Comparison of ENCODE assay signal across 8 mouse cellular contexts in genomic region chr13:67683841-67684240, GRCm38 (mm10). TPM values are rescaled to one million over a fixed set of nuclear protein-coding genes. Genes with fewer than 3 reads are reported as not detected.
A peak's percentile ranks its signal among the peaks of the same experiment; 100 is the strongest.
DNase-seq lines count a peak whose midpoint lies in the region; ATAC-seq and TF ChIP-seq lines count a peak whose summit lies in the region.
"Not testable (repeated sequence)": the region's sequence is repeated elsewhere in the genome, so short reads cannot be mapped to it uniquely, and the experiment has no call there.
"Had no signal": no experiment of that assay in that cellular context is flagged by ENCODE, and none has a peak within 500 bp of the region (broad histone marks: within the 10 kb centered on the region; RNA-seq: fewer than 3 reads in every experiment).

No protein-coding gene starts in this region.

- H3K27me3 ChIP-seq in forebrain, embryonic 10.5 days (ENCODE audit: poor library complexity, severe bottlenecking); heart, embryonic 13.5 days (replicated peaks); intestine, embryonic 14.5 days (replicated peaks; ENCODE audit: control insufficient read depth, insufficient read depth, low read length); limb, embryonic 14.5 days (ENCODE audit: control insufficient read depth, insufficient read depth, low read length); lung, postnatal 0 days (replicated peaks; ENCODE audit: insufficient read depth, low read length); neural tube, embryonic 12.5 days (replicated peaks): not testable (repeated sequence)

- H3K9me3 ChIP-seq in forebrain, embryonic 10.5 days; heart, embryonic 13.5 days; intestine, embryonic 14.5 days (ENCODE audit: control insufficient read depth, low read length); limb, embryonic 14.5 days (ENCODE audit: control insufficient read depth, low read length); lung, postnatal 0 days (ENCODE audit: low read length); neural tube, embryonic 12.5 days: not testable (repeated sequence)

- WGBS in forebrain, embryonic 10.5 days = 75% methylated on average over 2 of the region's 2 CpGs
- 72% methylated on average over 2 of the region's 2 CpGs for whole genome bisulfite sequencing in heart, embryonic 13.5 days
- WGBS in intestine, embryonic 14.5 days = 82% methylated on average over 2 of the region's 2 CpGs
- 76% methylated on average over 2 of the region's 2 CpGs for WGBS in limb, embryonic 14.5 days
- WGBS in lung, postnatal 0 days = 53% methylated on average over 2 of the region's 2 CpGs
- WGBS in neural tube, embryonic 12.5 days = 81% methylated on average over 2 of the region's 2 CpGs

- H3K4me2 ChIP-seq in heart, embryonic 13.5 days = peak overlapping the region; percentile 74
- H3K4me2 ChIP-seq in intestine, embryonic 14.5 days (ENCODE audit: low read length) = peak overlapping the region; percentile 68
- peak overlapping the region; percentile 41; the same call in 1 of the 2 replicates for H3K4me2 ChIP-seq in limb, embryonic 14.5 days (replicated peaks; ENCODE audit: low read depth, low read length, severe bottlenecking)
- peak overlapping the region; percentile 73 for H3K4me2 ChIP-seq in lung, postnatal 0 days (replicated peaks; ENCODE audit: low read depth, low read length)
- peak overlapping the region; percentile 72 for H3K4me2 ChIP-seq in neural tube, embryonic 12.5 days (replicated peaks)

- H3K9ac ChIP-seq in heart, embryonic 13.5 days = peak overlapping the region; percentile 91
- H3K9ac ChIP-seq in intestine, embryonic 14.5 days (ENCODE audit: low read length) = peak overlapping the region; percentile 31; the same call in 1 of the 2 replicates
- H3K9ac ChIP-seq in limb, embryonic 14.5 days (ENCODE audit: low read depth, low read length, severe bottlenecking) = peak overlapping the region; percentile 80
- H3K9ac ChIP-seq in lung, postnatal 0 days (replicated peaks; ENCODE audit: low read depth) = peak overlapping the region; percentile 73; the same call in 1 of the 2 replicates
- H3K9ac ChIP-seq in neural tube, embryonic 12.5 days = not testable (repeated sequence)

- H3K4me3 ChIP-seq in bone marrow macrophage, adult 2 months (ENCODE audit: insufficient read depth, low read length) = peak overlapping the region; percentile 68; the same call in 1 of the 2 replicates
- H3K4me3 ChIP-seq in forebrain, embryonic 10.5 days = peak overlapping the region; percentile 71
- peak overlapping the region; percentile 82 for H3K4me3 ChIP-seq in heart, embryonic 13.5 days
- H3K4me3 ChIP-seq in intestine, embryonic 14.5 days (ENCODE audit: low read depth, low read length) = peak overlapping the region; percentile 70
- H3K4me3 ChIP-seq in limb, embryonic 14.5 days (replicated peaks; ENCODE audit: low read length) = peak overlapping the region; percentile 66
- peak overlapping the region; percentile 68; the same call in 1 of the 2 replicates for H3K4me3 ChIP-seq in lung, postnatal 0 days (ENCODE audit: low read depth, low read length)
- H3K4me3 ChIP-seq in neural tube, embryonic 12.5 days = peak overlapping the region; percentile 56; the same call in 1 of the 2 replicates

- ATAC-seq in heart, embryonic 13.5 days (ENCODE audit: extremely low read depth, insufficient number of reproducible peaks, low FRiP score, low TSS enrichment); limb, embryonic 14.5 days (ENCODE audit: low FRiP score, low read depth): not testable (repeated sequence)
- peak; percentile 54; the same call in 1 of the 2 replicates for ATAC-seq in intestine, embryonic 14.5 days (replicated peaks; ENCODE audit: low FRiP score, low TSS enrichment, low read depth)
- peak; percentile 66 for ATAC-seq in lung, postnatal 0 days
- peak; percentile 38 for ATAC-seq in neural tube, embryonic 12.5 days (ENCODE audit: low FRiP score, low read depth)

- TF ChIP-seq POLR2A in bone marrow macrophage, adult 2 months (IDR thresholded peaks at IDR 0.05; ENCODE audit: borderline replicate concordance, low read depth, low read length); limb, embryonic 14.5 days (IDR thresholded peaks at IDR 0.05; ENCODE audit: borderline replicate concordance, extremely low read depth, insufficient read depth, insufficient read length): not testable (repeated sequence)

- H3K36me3 ChIP-seq in forebrain, embryonic 10.5 days (replicated peaks); heart, embryonic 13.5 days; intestine, embryonic 14.5 days (ENCODE audit: control insufficient read depth, insufficient read depth, low read length); limb, embryonic 14.5 days (ENCODE audit: control insufficient read depth, insufficient read depth, low read length); lung, postnatal 0 days (ENCODE audit: insufficient read depth, low read length); neural tube, embryonic 12.5 days: not testable (repeated sequence)

- DNase-seq in forebrain, embryonic 10.5 days (ENCODE audit: extremely low spot score, low spot score); intestine, embryonic 14.5 days (ENCODE audit: low spot score); limb, embryonic 14.5 days (ENCODE audit: low spot score): not testable (repeated sequence)
- peak; percentile 32 for DNase-seq in lung, postnatal 0 days (ENCODE audit: low spot score)

- not testable (repeated sequence) for TF ChIP-seq CTCF in bone marrow macrophage, adult 2 months (IDR thresholded peaks at IDR 0.05; ENCODE audit: low read depth, low read length); lung, postnatal 0 days (IDR thresholded peaks at IDR 0.05)

- TF ChIP-seq EP300 in lung, postnatal 0 days (IDR thresholded peaks at IDR 0.05) = not testable (repeated sequence)

- H3K4me1 ChIP-seq in bone marrow macrophage, adult 2 months (ENCODE audit: control insufficient read depth, insufficient read depth, low read length); forebrain, embryonic 10.5 days; heart, embryonic 13.5 days; intestine, embryonic 14.5 days (replicated peaks; ENCODE audit: control insufficient read depth, insufficient read depth, low read length); limb, embryonic 14.5 days (ENCODE audit: control insufficient read depth, insufficient read depth, low read length); lung, postnatal 0 days (ENCODE audit: insufficient read depth, low read depth, low read length); neural tube, embryonic 12.5 days: not testable (repeated sequence)

- not testable (repeated sequence) for H3K27ac ChIP-seq in bone marrow macrophage, adult 2 months (ENCODE audit: insufficient read depth, low read depth, low read length); heart, embryonic 13.5 days (replicated peaks); intestine, embryonic 14.5 days (ENCODE audit: low read depth); limb, embryonic 14.5 days (replicated peaks; ENCODE audit: low read depth, low read length); lung, postnatal 0 days (ENCODE audit: low read length); neural tube, embryonic 12.5 days
- peak overlapping the region; percentile 83 for H3K27ac ChIP-seq in forebrain, embryonic 10.5 days

RNA-seq across cellular contexts. Expression of gene Zfp738, which starts 3.0 kb away (rescaled TPM):
- 9.4 and 12.7 TPM in 2 replicates for polyA plus RNA-seq in bone marrow macrophage, adult 2 months (2012; ENCODE audit: insufficient read depth, insufficient read length, missing spikeins)
- 9.5 and 10.1 TPM in 2 replicates for polyA plus RNA-seq in forebrain, embryonic 10.5 days (2016; fragmentation: Nextera tagmentation; extraction: Ambion mirVana)
- polyA plus RNA-seq in heart, embryonic 13.5 days (2015; fragmentation: Nextera tagmentation; extraction: Ambion mirVana) = 6.7 and 7.8 TPM in 2 replicates
- 11.0 and 12.6 TPM in 2 replicates for polyA plus RNA-seq in intestine, embryonic 14.5 days (2014; fragmentation: Nextera tagmentation; extraction: Ambion mirVana)
- 9.8 and 10.3 TPM in 2 replicates for polyA plus RNA-seq in limb, embryonic 14.5 days (2012; rRNA removed)
- 11.5 and 11.8 TPM in 2 replicates for polyA plus RNA-seq in limb, embryonic 14.5 days (2014; fragmentation: Nextera tagmentation; extraction: Ambion mirVana)
- polyA plus RNA-seq in lung, postnatal 0 days (2015; fragmentation: Nextera tagmentation; extraction: Ambion mirVana) = 5.8 and 8.1 TPM in 2 replicates
- polyA plus RNA-seq in neural tube, embryonic 12.5 days (2016; fragmentation: Nextera tagmentation; extraction: Ambion mirVana) = 16.2 and 17.1 TPM in 2 replicates

RNA-seq across cellular contexts. Expression of gene Zfp65, which starts 45.1 kb away (rescaled TPM):
- 7.8 and 10.5 TPM in 2 replicates for polyA plus RNA-seq in bone marrow macrophage, adult 2 months (2012; ENCODE audit: insufficient read depth, insufficient read length, missing spikeins)
- 6.9 and 8.3 TPM in 2 replicates for polyA plus RNA-seq in forebrain, embryonic 10.5 days (2016; fragmentation: Nextera tagmentation; extraction: Ambion mirVana)
- 3.7 and 4.4 TPM in 2 replicates for polyA plus RNA-seq in heart, embryonic 13.5 days (2015; fragmentation: Nextera tagmentation; extraction: Ambion mirVana)
- 2.9 and 3.1 TPM in 2 replicates for polyA plus RNA-seq in intestine, embryonic 14.5 days (2014; fragmentation: Nextera tagmentation; extraction: Ambion mirVana)
- polyA plus RNA-seq in limb, embryonic 14.5 days (2012; rRNA removed) = 3.9 and 6.1 TPM in 2 replicates
- polyA plus RNA-seq in limb, embryonic 14.5 days (2014; fragmentation: Nextera tagmentation; extraction: Ambion mirVana) = 2.8 and 3.1 TPM in 2 replicates
- polyA plus RNA-seq in lung, postnatal 0 days (2015; fragmentation: Nextera tagmentation; extraction: Ambion mirVana) = 2.3 and 2.7 TPM in 2 replicates
- 8.1 and 8.7 TPM in 2 replicates for polyA plus RNA-seq in neural tube, embryonic 12.5 days (2016; fragmentation: Nextera tagmentation; extraction: Ambion mirVana)

RNA-seq across cellular contexts. Expression of gene Zfp729a, which starts 46.2 kb away (rescaled TPM):
- 9.1 and 14.2 TPM in 2 replicates for polyA plus RNA-seq in bone marrow macrophage, adult 2 months (2012; ENCODE audit: insufficient read depth, insufficient read length, missing spikeins)
- polyA plus RNA-seq in forebrain, embryonic 10.5 days (2016; fragmentation: Nextera tagmentation; extraction: Ambion mirVana) = 2.8 and 3.0 TPM in 2 replicates
- 1.1 and 1.8 TPM in 2 replicates for polyA plus RNA-seq in heart, embryonic 13.5 days (2015; fragmentation: Nextera tagmentation; extraction: Ambion mirVana)
- 3.6 and 5.0 TPM in 2 replicates for polyA plus RNA-seq in intestine, embryonic 14.5 days (2014; fragmentation: Nextera tagmentation; extraction: Ambion mirVana)
- 2.9 and 3.5 TPM in 2 replicates for polyA plus RNA-seq in limb, embryonic 14.5 days (2012; rRNA removed)
- polyA plus RNA-seq in limb, embryonic 14.5 days (2014; fragmentation: Nextera tagmentation; extraction: Ambion mirVana) = 5.1 and 5.4 TPM in 2 replicates
- polyA plus RNA-seq in lung, postnatal 0 days (2015; fragmentation: Nextera tagmentation; extraction: Ambion mirVana) = 1.9 and 2.4 TPM in 2 replicates
- polyA plus RNA-seq in neural tube, embryonic 12.5 days (2016; fragmentation: Nextera tagmentation; extraction: Ambion mirVana) = 2.3 and 2.9 TPM in 2 replicates

RNA-seq across cellular contexts. Expression of gene Gm49345, which starts 46.3 kb away (rescaled TPM):
- polyA plus RNA-seq in bone marrow macrophage, adult 2 months (2012; ENCODE audit: insufficient read depth, insufficient read length, missing spikeins) = 2.5 and 6.9 TPM in 2 replicates
- not detected in 2 replicates for polyA plus RNA-seq in forebrain, embryonic 10.5 days (2016; fragmentation: Nextera tagmentation; extraction: Ambion mirVana)
- polyA plus RNA-seq in heart, embryonic 13.5 days (2015; fragmentation: Nextera tagmentation; extraction: Ambion mirVana) = 0.29 TPM in 1 of 2 replicates, not detected in the other
- not detected in 2 replicates for polyA plus RNA-seq in intestine, embryonic 14.5 days (2014; fragmentation: Nextera tagmentation; extraction: Ambion mirVana)
- polyA plus RNA-seq in limb, embryonic 14.5 days (2012; rRNA removed) = not detected in 2 replicates
- not detected in 2 replicates for polyA plus RNA-seq in limb, embryonic 14.5 days (2014; fragmentation: Nextera tagmentation; extraction: Ambion mirVana)
- not detected in 2 replicates for polyA plus RNA-seq in lung, postnatal 0 days (2015; fragmentation: Nextera tagmentation; extraction: Ambion mirVana)
- polyA plus RNA-seq in neural tube, embryonic 12.5 days (2016; fragmentation: Nextera tagmentation; extraction: Ambion mirVana) = 0.22 TPM in 1 of 2 replicates, not detected in the other
- polyA plus RNA-seq: thymus, postnatal 0 days had no signal
